Mouse (Mus musculus): Measurements from ENCODE around the gene Pnpla7. TPM values are rescaled to one million over a fixed set of nuclear protein-coding genes. Genes with fewer than 3 reads are reported as not detected.

Pnpla7 gene
- polyA plus RNA-seq, 1 experiment: 3.8 TPM

DNA sequence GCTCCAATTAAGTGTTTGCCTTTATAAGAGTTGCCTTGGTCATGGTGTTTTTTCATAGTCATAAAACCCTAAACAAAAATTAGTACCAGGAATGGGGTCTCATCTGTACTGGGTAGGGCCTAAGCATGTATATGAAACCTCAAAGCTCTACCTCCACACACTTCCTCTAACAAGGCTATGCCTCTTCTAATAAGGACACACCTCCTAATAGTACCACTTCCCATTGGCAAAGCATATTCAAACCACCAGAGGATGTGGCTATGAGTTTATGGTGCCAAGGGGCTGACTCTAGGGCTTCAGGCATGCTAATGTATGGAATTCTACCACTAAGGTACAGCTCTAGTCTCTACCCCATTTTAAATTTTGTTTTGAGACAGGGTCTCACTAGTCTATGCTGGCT, 89.7 kb downstream of the Pnpla7 start:
- H3K27me3 ChIP-seq (ENCODE audit: control insufficient read depth, insufficient read depth, insufficient read length): peaks cover 4% of the 10 kb centered on the region
- no peak overlapping the region for H3ac ChIP-seq (ENCODE audit: control insufficient read depth, insufficient read length, low read depth)
- no peaks in the 10 kb centered on the region for H3K79me3 ChIP-seq (ENCODE audit: low read depth)
- no peak overlapping the region for H3K4me3 ChIP-seq (ENCODE audit: insufficient read depth, poor library complexity, severe bottlenecking)
- H3K79me2 ChIP-seq (ENCODE audit: control insufficient read depth, insufficient read depth): no peaks in the 10 kb centered on the region
- no peak for TF ChIP-seq MYOD1 (IDR thresholded peaks at IDR 0.05; ENCODE audit: control insufficient read depth, insufficient read length, low read depth)
- no peak for TF ChIP-seq MYOG (IDR thresholded peaks at IDR 0.05; ENCODE audit: control insufficient read depth, extremely low read depth, insufficient read length)
- TF ChIP-seq FOSL1 (IDR thresholded peaks at IDR 0.05; ENCODE audit: insufficient read depth, low read length, poor library complexity, severe bottlenecking): no peak
- TF ChIP-seq CEBPB (IDR thresholded peaks at IDR 0.05; ENCODE audit: low read depth): no peak
- TF ChIP-seq USF1 (IDR thresholded peaks at IDR 0.05; ENCODE audit: low read depth): no peak
- no peak for TF ChIP-seq CTCF (IDR thresholded peaks at IDR 0.05; ENCODE audit: control insufficient read depth, insufficient read depth, insufficient read length)
- peaks cover 6% of the 10 kb centered on the region for H3K36me3 ChIP-seq (ENCODE audit: control insufficient read depth, insufficient read depth)

DNA sequence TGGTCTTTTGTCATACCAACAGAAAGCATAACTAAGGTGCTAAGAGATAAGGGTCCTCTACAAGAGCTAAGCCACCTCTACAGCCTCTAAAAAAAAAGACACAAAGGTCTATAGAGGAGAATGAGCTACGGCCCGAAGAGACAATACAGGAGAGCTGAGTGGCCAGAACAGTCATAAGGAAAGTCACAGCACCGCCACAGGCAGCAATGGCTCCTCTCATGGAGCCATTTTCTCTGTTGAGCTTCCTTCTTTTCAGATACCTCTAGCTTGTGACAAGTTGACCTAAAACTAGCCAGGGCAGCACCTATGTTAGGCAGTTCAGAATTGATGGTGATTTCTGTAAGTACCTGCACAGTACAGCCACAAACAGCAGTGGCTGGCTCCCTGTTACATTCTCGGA, 90.7 kb downstream of the Pnpla7 start:
- H3K79me2 ChIP-seq (ENCODE audit: control insufficient read depth, insufficient read depth): no peaks in the 10 kb centered on the region
- no peak overlapping the region for H3ac ChIP-seq (ENCODE audit: control insufficient read depth, insufficient read length, low read depth)
- no peak for TF ChIP-seq USF1 (IDR thresholded peaks at IDR 0.05; ENCODE audit: low read depth)
- TF ChIP-seq FOSL1 (IDR thresholded peaks at IDR 0.05; ENCODE audit: insufficient read depth, low read length, poor library complexity, severe bottlenecking): no peak
- no peak for TF ChIP-seq CEBPB (IDR thresholded peaks at IDR 0.05; ENCODE audit: low read depth)
- no peak for TF ChIP-seq MYOG (IDR thresholded peaks at IDR 0.05; ENCODE audit: control insufficient read depth, extremely low read depth, insufficient read length)
- no peak for TF ChIP-seq CTCF (IDR thresholded peaks at IDR 0.05; ENCODE audit: control insufficient read depth, insufficient read depth, insufficient read length)
- TF ChIP-seq MAX (IDR thresholded peaks at IDR 0.05): no peak
- no peak for TF ChIP-seq MYOD1 (IDR thresholded peaks at IDR 0.05; ENCODE audit: control insufficient read depth, insufficient read length, low read depth)
- H3K79me3 ChIP-seq (ENCODE audit: low read depth): no peaks in the 10 kb centered on the region
- H3K4me3 ChIP-seq (ENCODE audit: insufficient read depth, poor library complexity, severe bottlenecking): no peak overlapping the region
- peaks cover 4% of the 10 kb centered on the region for H3K27me3 ChIP-seq (ENCODE audit: control insufficient read depth, insufficient read depth, insufficient read length)
- peaks cover 5% of the 10 kb centered on the region for H3K36me3 ChIP-seq (ENCODE audit: control insufficient read depth, insufficient read depth)

DNA sequence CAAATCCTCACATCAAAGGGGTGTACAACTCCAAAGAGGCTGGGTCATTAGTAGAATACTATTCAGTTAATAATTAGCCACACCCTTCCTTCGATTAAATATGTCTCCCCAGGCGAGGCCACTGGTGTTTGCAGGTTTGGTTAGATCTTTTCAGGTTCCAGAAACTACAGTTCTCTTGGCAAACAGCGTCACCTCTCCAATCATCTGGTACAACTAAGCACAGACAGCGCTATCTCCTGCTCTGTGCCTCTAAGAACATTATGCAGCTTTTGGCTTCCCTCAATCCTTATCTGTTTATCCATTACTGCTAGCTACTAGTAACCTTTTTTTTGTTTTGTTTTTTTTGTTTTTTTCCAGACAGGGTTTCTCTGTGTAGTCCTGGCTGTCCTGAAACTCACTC, 93.7 kb downstream of the Pnpla7 start:
- H3ac ChIP-seq (ENCODE audit: control insufficient read depth, insufficient read length, low read depth): no peak overlapping the region
- H3K79me3 ChIP-seq (ENCODE audit: low read depth): no peaks in the 10 kb centered on the region
- peaks cover 4% of the 10 kb centered on the region for H3K27me3 ChIP-seq (ENCODE audit: control insufficient read depth, insufficient read depth, insufficient read length)
- TF ChIP-seq MYOD1 (IDR thresholded peaks at IDR 0.05; ENCODE audit: control insufficient read depth, insufficient read length, low read depth) (no peak), FOSL1 (IDR thresholded peaks at IDR 0.05; ENCODE audit: insufficient read depth, low read length, poor library complexity, severe bottlenecking) (no peak), USF1 (IDR thresholded peaks at IDR 0.05; ENCODE audit: low read depth) (no peak), MYOG (IDR thresholded peaks at IDR 0.05; ENCODE audit: control insufficient read depth, extremely low read depth, insufficient read length) (no peak), CTCF (IDR thresholded peaks at IDR 0.05; ENCODE audit: control insufficient read depth, insufficient read depth, insufficient read length) (no peak), MAX (IDR thresholded peaks at IDR 0.05) (no peak), CEBPB (IDR thresholded peaks at IDR 0.05; ENCODE audit: low read depth) (no peak)
- H3K4me3 ChIP-seq (ENCODE audit: insufficient read depth, poor library complexity, severe bottlenecking): no peak overlapping the region
- no peaks in the 10 kb centered on the region for H3K36me3 ChIP-seq (ENCODE audit: control insufficient read depth, insufficient read depth)
- no peaks in the 10 kb centered on the region for H3K79me2 ChIP-seq (ENCODE audit: control insufficient read depth, insufficient read depth)

DNA sequence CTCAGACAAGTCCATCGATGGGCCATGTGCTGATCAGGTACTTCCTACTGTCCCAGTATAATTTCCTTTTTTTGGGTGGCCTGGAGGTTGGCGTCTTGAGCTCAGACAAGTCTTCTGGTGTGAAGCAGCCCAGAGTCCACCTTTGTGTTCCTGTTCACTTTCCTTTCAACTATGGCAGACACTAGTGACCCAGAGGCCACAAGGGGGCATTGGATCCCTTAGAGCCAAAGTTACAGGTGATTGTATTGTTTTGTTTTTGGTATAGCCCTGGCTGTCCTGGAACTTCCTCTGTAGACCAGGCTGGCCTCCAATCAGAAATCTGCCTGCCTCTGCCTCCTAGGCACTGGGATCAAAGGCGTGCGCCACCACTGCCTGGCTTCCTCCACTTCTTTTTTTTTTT, 96.6 kb downstream of the Pnpla7 start:
- H3K36me3 ChIP-seq (ENCODE audit: control insufficient read depth, insufficient read depth): no peaks in the 10 kb centered on the region
- H3K4me3 ChIP-seq (ENCODE audit: insufficient read depth, poor library complexity, severe bottlenecking): no peak overlapping the region
- H3ac ChIP-seq (ENCODE audit: control insufficient read depth, insufficient read length, low read depth): no peak overlapping the region
- TF ChIP-seq MYOD1 (IDR thresholded peaks at IDR 0.05; ENCODE audit: control insufficient read depth, insufficient read length, low read depth): no peak
- no peak for TF ChIP-seq CEBPB (IDR thresholded peaks at IDR 0.05; ENCODE audit: low read depth)
- no peak for TF ChIP-seq MYOG (IDR thresholded peaks at IDR 0.05; ENCODE audit: control insufficient read depth, extremely low read depth, insufficient read length)
- no peak for TF ChIP-seq FOSL1 (IDR thresholded peaks at IDR 0.05; ENCODE audit: insufficient read depth, low read length, poor library complexity, severe bottlenecking)
- no peak for TF ChIP-seq USF1 (IDR thresholded peaks at IDR 0.05; ENCODE audit: low read depth)
- TF ChIP-seq MAX (IDR thresholded peaks at IDR 0.05): no peak
- TF ChIP-seq CTCF (IDR thresholded peaks at IDR 0.05; ENCODE audit: control insufficient read depth, insufficient read depth, insufficient read length): no peak
- peaks cover 10% of the 10 kb centered on the region for H3K27me3 ChIP-seq (ENCODE audit: control insufficient read depth, insufficient read depth, insufficient read length)
- H3K79me3 ChIP-seq (ENCODE audit: low read depth): no peaks in the 10 kb centered on the region
- no peaks in the 10 kb centered on the region for H3K79me2 ChIP-seq (ENCODE audit: control insufficient read depth, insufficient read depth)

DNA sequence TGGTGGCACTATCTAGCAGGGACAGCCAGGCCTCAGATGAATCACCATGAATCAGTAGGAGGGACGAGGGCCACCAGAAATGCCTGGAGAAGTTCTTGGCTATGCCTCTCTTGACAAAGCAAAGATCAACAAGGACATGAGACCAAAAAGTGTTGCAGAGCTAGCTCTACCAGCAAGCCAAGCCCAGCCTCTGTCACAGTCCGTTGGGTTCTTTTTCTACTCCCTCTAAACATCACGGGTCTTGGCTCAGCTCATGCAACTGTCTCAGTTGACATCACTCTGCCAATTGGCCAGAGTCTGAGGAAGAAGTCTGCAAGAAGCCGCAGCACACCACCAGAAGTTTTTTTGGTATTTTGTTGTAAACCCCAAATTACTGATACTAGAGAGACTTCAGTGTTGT, 99.7 kb downstream of the Pnpla7 start:
- H3K79me2 ChIP-seq (ENCODE audit: control insufficient read depth, insufficient read depth): no peaks in the 10 kb centered on the region
- H3K4me3 ChIP-seq (ENCODE audit: insufficient read depth, poor library complexity, severe bottlenecking): no peak overlapping the region
- no peaks in the 10 kb centered on the region for H3K36me3 ChIP-seq (ENCODE audit: control insufficient read depth, insufficient read depth)
- peaks cover 19% of the 10 kb centered on the region for H3K27me3 ChIP-seq (ENCODE audit: control insufficient read depth, insufficient read depth, insufficient read length)
- H3ac ChIP-seq (ENCODE audit: control insufficient read depth, insufficient read length, low read depth): no peak overlapping the region
- H3K79me3 ChIP-seq (ENCODE audit: low read depth): no peaks in the 10 kb centered on the region
- TF ChIP-seq FOSL1 (IDR thresholded peaks at IDR 0.05; ENCODE audit: insufficient read depth, low read length, poor library complexity, severe bottlenecking) (no peak), CTCF (IDR thresholded peaks at IDR 0.05; ENCODE audit: control insufficient read depth, insufficient read depth, insufficient read length) (no peak), CEBPB (IDR thresholded peaks at IDR 0.05; ENCODE audit: low read depth) (no peak), MAX (IDR thresholded peaks at IDR 0.05) (no peak), USF1 (IDR thresholded peaks at IDR 0.05; ENCODE audit: low read depth) (no peak)

DNA sequence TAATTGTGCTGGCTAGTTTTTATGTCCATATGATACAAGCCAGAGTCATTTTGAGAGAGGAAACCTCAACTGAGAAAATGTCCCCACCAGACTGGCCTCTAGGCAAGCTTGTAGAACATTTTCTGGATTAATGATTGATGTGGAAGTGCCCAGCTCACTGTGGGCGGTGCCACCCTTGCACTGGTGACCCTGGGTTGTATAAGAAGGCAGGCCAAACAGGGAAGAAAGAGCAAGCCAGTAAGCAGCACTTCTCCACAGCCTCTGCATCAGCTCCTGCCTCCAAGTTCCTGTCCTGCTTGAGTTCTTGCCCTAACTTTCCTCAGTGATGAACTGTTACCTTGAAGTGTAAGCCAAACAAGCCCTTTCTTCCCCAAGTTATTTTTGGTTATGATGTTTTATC, 103.1 kb downstream of the Pnpla7 start:
- Histone ChIP-seq H3K36me3 (ENCODE audit: control insufficient read depth, insufficient read depth) (no peaks in the 10 kb centered on the region), H3K27me3 (ENCODE audit: control insufficient read depth, insufficient read depth, insufficient read length) (peaks cover 54% of the 10 kb centered on the region), H3K4me3 (ENCODE audit: insufficient read depth, poor library complexity, severe bottlenecking) (no peak overlapping the region), H3K79me3 (ENCODE audit: low read depth) (no peaks in the 10 kb centered on the region), H3ac (ENCODE audit: control insufficient read depth, insufficient read length, low read depth) (no peak overlapping the region), H3K79me2 (ENCODE audit: control insufficient read depth, insufficient read depth) (no peaks in the 10 kb centered on the region)
- no peak for TF ChIP-seq MYOG (IDR thresholded peaks at IDR 0.05; ENCODE audit: control insufficient read depth, extremely low read depth, insufficient read length)
- TF ChIP-seq CTCF (IDR thresholded peaks at IDR 0.05; ENCODE audit: control insufficient read depth, insufficient read depth, insufficient read length): no peak
- no peak for TF ChIP-seq FOSL1 (IDR thresholded peaks at IDR 0.05; ENCODE audit: insufficient read depth, low read length, poor library complexity, severe bottlenecking)
- TF ChIP-seq MYOD1 (IDR thresholded peaks at IDR 0.05; ENCODE audit: control insufficient read depth, insufficient read length, low read depth): no peak
- TF ChIP-seq CEBPB (IDR thresholded peaks at IDR 0.05; ENCODE audit: low read depth): no peak
- no peak for TF ChIP-seq USF1 (IDR thresholded peaks at IDR 0.05; ENCODE audit: low read depth)
- no peak for TF ChIP-seq MAX (IDR thresholded peaks at IDR 0.05)
